Mouse (Mus musculus) erythroblast, embryonic 14.5 days (primary cell): ENCODE results near the gene Elobl.
"Not testable (repeated sequence)": the region's sequence is repeated elsewhere in the genome, so short reads cannot be mapped to it uniquely, and the experiment has no call there.

Experiments
- GATA1 ChIP-seq: IDR thresholded peaks from 2 replicates; pipeline ENCODE4 v1.6.1; 2012; ENCODE audit warnings: low read length, inconsistent platforms, mixed read lengths
- TAL1 ChIP-seq: IDR thresholded peaks from 3 replicates; pipeline ENCODE4 v1.6.1; 2012; ENCODE audit warnings: low read length, inconsistent platforms, mixed read lengths

GRCm38 (mm10) chr11:88997343-88997742 is 30.6 kb upstream of the Elobl start:
- not testable (repeated sequence) for TF ChIP-seq GATA1, TAL1
